Mouse (Mus musculus) frontal cortex, adult (tissue): ENCODE data around the gene Gm5141.
"Not testable (repeated sequence)": the region's sequence is repeated elsewhere in the genome, so short reads cannot be mapped to it uniquely, and the experiment has no call there.

ENCODE experiments used
- ATAC-seq: cut with Nextera tagmentation; 2 replicates; pipeline ENCODE4 v1.9.2; 2017; ENCODE audit warnings: mild to moderate bottlenecking, moderate library complexity, mixed read lengths; ENCODE audit not compliant: low TSS enrichment

The Gm5141 gene

DNA sequence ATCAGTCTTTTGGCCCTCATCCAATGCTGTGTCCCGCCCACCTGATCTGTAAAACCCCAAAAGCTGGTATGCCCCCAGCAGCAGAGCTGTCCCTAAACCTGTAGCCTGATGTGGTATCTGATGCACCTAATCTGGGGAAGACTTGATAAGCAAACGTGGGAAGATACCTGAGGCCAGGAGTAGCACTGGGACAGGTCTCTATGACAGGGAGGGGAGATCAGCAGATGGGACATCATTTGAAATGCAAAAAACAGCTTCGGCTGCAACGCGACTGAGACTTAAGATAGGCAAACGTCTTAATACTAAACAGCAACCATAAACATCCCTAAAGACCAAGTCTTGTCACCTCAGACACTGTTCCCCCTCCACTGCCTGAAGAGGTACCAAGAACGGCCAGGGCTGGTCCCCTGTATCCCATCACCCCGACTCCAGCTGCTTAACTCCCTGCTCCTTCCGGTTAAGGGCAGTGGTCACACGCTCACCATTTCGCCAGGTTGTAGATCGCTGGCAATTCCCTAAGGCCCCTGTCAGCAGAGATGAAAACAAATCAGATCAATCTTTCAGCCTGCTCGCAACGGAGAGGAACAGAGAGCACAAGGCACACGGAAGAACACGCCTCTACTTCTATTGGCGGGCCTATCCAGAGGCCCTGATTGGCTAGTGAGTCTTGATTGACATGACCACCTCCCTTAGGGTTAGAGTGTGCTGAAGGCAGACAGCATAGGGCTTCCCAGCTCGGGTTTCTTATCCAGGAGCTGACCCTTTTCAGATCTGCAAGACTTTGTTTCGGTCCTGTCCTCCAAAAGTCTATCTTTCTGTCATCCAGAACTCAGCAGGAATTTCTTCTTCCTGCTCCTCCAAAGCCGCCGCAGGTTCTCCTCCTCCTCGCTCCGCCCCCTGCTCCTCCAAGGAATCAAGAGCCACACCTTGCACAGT, at the start of gene Gm5141:
Gene Gm5141, minus strand, starts transcription at position 610 of the 936 bp plus-strand sequence.
- ATAC-seq, result peak; percentile 100

DNA sequence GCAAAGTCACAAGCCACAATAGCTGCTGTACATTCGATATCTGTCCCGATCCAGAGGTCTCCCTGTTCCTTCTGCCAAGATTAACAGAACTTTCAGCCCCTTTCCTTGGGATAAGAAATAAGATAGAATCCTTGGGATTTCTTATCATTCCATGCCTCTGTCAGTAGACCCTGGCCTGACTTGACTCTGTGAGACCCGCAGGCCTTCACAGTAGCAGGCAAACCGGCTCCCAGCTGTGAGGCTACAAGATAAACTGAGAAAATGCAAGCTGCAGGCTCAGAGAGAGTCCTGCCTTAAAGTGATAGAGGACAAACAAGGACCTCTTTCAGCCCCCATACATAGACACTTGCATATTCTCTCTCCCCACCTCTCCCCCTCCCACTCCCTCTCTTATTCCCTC, 47.7 kb upstream of the Gm5141 start:
- ATAC-seq, result no peak

DNA sequence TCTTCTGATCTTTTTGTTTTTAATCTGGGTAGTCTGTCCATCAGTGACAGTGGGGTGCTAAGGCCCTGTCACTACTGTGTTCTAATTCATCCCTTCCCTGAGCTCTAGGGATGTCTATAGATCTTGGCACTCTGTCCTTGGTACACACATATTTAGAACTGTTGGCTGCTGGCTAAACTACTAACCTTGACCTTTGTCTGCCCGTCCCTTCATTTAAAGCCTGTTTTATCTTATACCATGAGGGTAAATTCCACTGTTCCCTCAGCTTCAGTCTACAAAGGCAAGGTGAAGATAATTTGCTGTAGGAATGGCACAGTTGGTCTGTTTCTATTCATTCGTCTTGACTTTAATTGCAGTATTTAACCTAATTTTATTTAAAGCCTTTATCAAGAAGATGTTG, 46.6 kb upstream of the Gm5141 start:
- no peak for ATAC-seq

DNA sequence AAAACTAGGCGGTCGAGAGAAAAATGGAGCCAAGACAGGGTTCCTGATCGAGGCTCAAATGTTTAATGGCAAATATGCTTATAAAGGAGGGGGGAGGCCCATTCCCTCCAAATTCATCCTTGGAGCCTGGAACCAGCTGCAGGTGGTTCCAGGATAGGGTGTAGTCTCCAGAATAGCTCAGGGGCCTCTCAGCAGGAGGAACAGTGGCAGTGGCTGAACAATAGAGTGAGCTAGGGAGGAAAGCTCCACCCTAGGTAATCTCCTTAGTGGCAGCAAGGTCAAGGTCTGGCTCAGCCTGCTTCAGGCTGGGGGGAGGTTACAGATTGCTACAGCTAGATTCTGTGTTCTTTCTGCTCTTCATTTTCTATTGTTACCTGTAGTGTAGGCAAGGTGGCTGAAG, 30.1 kb upstream of the Gm5141 start:
- ATAC-seq, result not testable (repeated sequence)

DNA sequence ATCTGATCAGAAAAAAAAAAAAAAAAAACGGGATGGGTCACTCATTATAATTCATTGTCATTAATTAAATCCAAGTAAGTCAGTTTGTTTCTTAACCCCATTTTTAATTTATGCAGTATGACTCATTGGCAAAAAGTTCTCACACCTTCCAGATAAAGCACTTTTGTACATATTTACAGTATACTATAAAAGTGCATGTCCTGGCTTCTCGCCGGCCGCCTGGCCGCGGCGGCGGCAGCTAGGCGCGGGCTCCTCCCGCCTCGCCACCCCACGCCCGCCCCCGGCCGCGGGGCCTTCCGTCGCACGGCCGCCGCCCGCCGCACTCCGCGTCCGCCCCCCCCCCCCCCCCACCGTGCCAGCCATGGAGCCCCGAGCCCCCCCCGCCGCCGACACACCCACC, 27.1 kb upstream of the Gm5141 start:
- 0 out of 2 replicates have a peak, but pooled peaks have one; percentile 41 for ATAC-seq

DNA sequence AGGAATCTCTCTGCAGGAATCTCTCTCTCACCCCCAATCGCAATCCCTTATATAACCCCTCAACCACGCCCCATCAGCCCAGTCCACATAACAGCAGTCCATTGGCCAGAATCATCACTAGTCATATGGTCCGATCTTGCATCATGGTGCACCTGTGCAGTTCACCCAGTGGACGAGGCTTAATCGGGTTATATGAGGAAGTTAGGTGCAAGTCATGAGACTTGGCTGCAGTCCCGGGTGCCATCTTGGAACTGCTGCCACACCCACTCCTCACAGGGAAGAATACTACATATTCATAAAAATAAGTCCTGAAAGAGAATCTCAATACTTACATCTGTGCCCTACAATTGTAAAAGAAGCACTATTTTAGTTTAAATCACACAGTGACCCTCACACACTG, 22.4 kb upstream of the Gm5141 start:
- not testable (repeated sequence) for ATAC-seq

DNA sequence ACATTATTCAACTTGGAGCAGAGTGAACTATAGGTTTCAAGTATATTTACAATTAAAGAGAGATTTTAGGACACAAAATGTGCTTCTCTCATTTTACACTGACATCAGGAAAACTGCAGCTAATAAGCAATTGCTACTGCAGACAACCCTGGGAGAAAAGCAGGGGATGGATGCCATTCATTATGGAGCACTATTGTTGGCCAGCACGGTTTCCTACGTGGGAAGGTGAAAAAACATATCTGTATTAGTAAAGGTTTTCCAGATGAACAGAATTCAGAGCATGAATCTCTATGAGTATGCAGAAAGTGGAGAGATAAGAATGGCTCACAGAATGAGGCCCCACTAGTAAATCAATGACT, 506 bp upstream of the Gm5141 start:
- ATAC-seq, result 0 out of 2 replicates have a peak, but pooled peaks have one; percentile 27

DNA sequence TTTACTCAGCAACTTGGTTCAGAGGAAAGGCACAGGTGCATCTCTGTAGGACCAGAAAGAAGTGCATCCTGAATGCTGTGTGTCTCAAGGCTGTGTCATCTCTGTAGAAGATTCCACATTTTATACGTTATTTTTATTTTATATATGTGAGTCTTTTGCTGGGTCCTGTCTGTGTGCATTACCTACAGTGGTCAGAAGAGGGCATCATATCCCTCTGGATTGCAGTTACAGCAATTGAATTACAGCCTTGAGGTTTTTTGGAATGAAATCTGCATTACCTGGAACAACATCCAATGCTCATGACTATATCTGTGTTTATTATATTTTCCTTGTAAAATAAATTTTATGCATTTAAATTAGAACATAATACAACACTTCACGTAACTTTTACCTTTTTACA, 21.8 kb downstream of the Gm5141 start:
- ATAC-seq, result not testable (repeated sequence)

DNA sequence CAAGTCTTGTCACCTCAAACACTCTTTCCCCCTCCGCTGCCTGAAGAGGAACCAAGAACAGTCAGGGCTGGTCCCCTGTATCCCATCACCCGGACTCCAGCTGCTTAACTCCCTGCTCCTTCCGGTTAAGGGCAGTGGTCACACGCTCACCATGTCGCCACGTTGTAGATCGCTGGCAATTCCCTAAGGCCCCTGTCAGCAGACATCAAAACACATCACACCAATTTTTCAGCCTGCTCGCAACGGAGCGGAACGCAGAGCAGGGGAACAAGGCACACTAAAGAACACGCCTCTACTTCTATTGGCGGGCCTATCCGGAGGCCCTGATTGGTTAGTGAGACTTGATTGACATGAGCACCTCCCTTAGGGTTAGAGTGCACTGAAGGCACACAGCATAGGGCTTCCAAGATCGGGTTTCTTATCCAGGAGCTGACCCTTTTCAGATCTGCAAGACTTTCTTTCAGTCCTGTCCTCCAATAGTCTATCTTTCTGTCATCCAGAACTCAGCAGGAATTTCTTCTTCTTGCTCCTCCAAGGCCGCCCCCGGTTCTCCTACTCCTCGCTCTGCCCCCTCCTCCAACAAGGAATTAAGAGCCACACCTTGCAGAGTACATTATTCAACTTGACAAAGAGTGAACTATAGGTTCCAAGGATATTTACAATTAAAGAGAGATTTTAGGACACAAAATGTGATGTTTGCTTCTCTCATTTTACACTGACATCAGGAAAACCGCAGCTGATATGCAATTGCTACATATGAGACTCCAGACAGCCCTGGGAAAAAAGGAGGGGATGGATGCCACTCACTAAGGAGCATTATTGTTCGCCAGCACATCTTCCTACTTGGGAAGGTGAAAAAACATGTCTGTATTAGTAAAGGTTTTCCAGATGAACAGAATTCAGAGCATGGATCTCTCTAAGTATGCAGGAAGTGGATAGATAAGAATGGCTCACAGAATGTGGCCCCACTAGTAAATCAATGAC, 24.9 kb downstream of the Gm5141 start, which contains the start of gene Platr25:
Gene Platr25, minus strand, starts transcription at position 278 of the 984 bp plus-strand sequence.
- ATAC-seq, result peak; percentile 84

DNA sequence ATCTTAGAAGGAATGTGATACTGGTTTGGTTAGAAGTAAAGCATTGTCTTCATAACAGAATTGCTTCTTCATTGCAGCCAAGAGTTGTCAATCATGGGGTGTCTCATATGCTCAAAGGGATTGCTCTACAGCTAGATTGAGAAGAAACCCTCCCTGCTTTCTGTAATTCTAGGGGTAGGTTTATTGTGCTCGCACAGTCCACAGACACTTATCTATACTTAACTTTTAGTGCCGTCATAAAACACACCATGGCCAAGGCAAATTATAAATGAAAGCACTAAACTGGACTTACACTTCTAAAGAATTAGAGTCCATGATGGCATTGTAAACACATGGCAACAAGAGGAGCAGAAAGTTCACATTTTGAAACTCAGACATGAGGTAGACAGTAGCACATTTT, 52.3 kb downstream of the Gm5141 start:
- no peak for ATAC-seq
